9 mouse cellular contexts compared by ENCODE assay signal in the genomic region with DNA sequence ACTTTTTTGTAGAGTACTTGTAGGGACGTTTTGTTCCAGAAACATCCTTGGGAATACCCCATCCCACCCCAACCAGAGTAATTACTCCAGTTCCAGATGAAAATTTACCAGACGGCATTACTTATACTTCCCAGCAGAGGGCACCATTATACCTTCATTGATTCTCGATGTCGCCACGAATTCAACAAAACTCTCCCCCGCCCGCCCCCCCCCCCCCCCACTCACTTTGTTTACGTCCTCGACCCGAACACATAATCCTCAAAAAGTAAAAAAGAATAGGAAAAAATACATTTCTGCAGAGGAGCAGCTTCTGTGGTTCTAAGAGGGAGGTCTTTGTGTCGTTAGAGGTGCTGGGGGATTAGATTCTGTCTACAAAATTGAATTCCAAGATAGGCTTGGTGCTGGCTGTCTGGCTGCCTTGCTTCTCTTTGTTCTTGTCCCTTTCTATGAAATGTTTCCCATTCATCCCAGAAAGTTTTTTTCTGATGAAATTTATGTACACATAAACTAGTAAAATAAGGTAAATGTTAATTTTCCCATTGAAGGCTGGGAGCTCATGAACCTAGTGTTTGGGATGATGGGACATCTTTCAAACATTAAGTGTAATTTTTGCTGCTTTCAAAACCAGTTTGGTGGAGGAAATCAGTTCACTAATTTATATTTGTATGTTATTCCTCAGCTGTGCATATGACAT. TPM values are rescaled to one million over a fixed set of nuclear protein-coding genes. Genes with fewer than 3 reads are reported as not detected.
A peak's percentile ranks its signal among the peaks of the same experiment; 100 is the strongest.
DNase-seq lines count a peak whose midpoint lies in the region; ATAC-seq and TF ChIP-seq lines count a peak whose summit lies in the region.
"Had no signal": no experiment of that assay in that cellular context is flagged by ENCODE, and none has a peak within 500 bp of the region (broad histone marks: within the 10 kb centered on the region; RNA-seq: fewer than 3 reads in every experiment).

No protein-coding gene starts in this region.

- H3K4me1 ChIP-seq in stomach, postnatal 0 days (replicated peaks; ENCODE audit: control insufficient read depth, insufficient read depth) = no peaks in the 10 kb centered on the region

- peak overlapping the region; percentile 27; the same call in 1 of the 2 replicates for H3K4me2 ChIP-seq in stomach, postnatal 0 days (replicated peaks; ENCODE audit: low read depth)

- peak overlapping the region; percentile 23; the same call in 1 of the 2 replicates for H3K4me3 ChIP-seq in stomach, postnatal 0 days (ENCODE audit: low read depth, low read length)

- no peak overlapping the region for H3K9ac ChIP-seq in stomach, postnatal 0 days (ENCODE audit: low read length)

- ATAC-seq in stomach, postnatal 0 days (ENCODE audit: low FRiP score, low TSS enrichment) = no peak

- H3K27me3 ChIP-seq in stomach, postnatal 0 days (ENCODE audit: control insufficient read depth, insufficient read depth, low read length) = no peaks in the 10 kb centered on the region

- DNase-seq in 416B (ENCODE audit: low read depth) = peak; percentile 1
- peak; percentile 7 for DNase-seq in ES-CJ7 (ENCODE audit: low read depth, low spot score)
- DNase-seq in embryo, embryonic 9.5 days (ENCODE audit: extremely low spot score) = peak; percentile 54
- DNase-seq in heart, postnatal 10 days = peak; percentile 29 to 74
- DNase-seq in kidney, postnatal 4 days = peak; percentile 6 to 10
- peak; percentile 43 for DNase-seq in lung, postnatal 25 days (ENCODE audit: low spot score)
- DNase-seq in stomach, postnatal 0 days (ENCODE audit: low spot score) = peak; percentile 13
- no peak for DNase-seq in spleen, postnatal 10 days (ENCODE audit: low spot score in 2 of 2)

- intact Hi-C loops in heart, postnatal 10 days (cut with DNase I) = loop anchor here (5.0 to 10.0 kb wide), 2 partner anchors 83 to 474 kb away; a partner anchor contains a TSS

- TF ChIP-seq CTCF in stomach, postnatal 0 days (IDR thresholded peaks at IDR 0.05; ENCODE audit: low read depth) = peak; percentile 59

- H3K36me3 ChIP-seq in stomach, postnatal 0 days (ENCODE audit: control insufficient read depth, insufficient read depth, low read length) = no peaks in the 10 kb centered on the region

- WGBS in stomach, postnatal 0 days = 4% methylated on average over 11 of the region's 11 CpGs

- TF ChIP-seq EP300 in stomach, postnatal 0 days (optimal IDR thresholded peaks at IDR 0.05) = no peak

- no peaks in the 10 kb centered on the region for H3K9me3 ChIP-seq in stomach, postnatal 0 days (ENCODE audit: control insufficient read depth, low read length)

- H3K27ac ChIP-seq in stomach, postnatal 0 days (replicated peaks) = no peak overlapping the region

RNA-seq across cellular contexts. Expression of a gene that starts 19.7 kb away (rescaled TPM):
- total RNA-seq in heart, postnatal 10 days (2021) = not detected
- 0.18 and 0.19 TPM in 2 replicates for polyA plus RNA-seq in stomach, postnatal 0 days (2015; fragmentation: Nextera tagmentation; extraction: Ambion mirVana)
- polyA plus RNA-seq: cortical plate, adult 2 months had no signal

Comparison
In these comparisons a context has a peak if more than half of its experiments do, and no peak if none do; other contexts are left out.
1. DNase-seq: peak in 416B (single experiment), ES-CJ7 (single experiment), embryo, embryonic 9.5 days (single experiment), heart, postnatal 10 days (2 of 2), kidney, postnatal 4 days (2 of 2), lung, postnatal 25 days (single experiment) and stomach, postnatal 0 days (single experiment); none in spleen, postnatal 10 days (0 of 2).